Mouse (Mus musculus) ES-Bruce4 (cell line): ENCODE measurements around the gene Obp1a.

Source experiments
- CTCF ChIP-seq: IDR thresholded peaks from one replicate; pipeline ENCODE4 v1.8.1; 2011; ENCODE audit warnings: low read depth, low read length
- POLR2A ChIP-seq: IDR thresholded peaks from one replicate; pipeline ENCODE4 v1.8.1; 2011; ENCODE audit warnings: low read length; ENCODE audit not compliant: insufficient read depth

DNA sequence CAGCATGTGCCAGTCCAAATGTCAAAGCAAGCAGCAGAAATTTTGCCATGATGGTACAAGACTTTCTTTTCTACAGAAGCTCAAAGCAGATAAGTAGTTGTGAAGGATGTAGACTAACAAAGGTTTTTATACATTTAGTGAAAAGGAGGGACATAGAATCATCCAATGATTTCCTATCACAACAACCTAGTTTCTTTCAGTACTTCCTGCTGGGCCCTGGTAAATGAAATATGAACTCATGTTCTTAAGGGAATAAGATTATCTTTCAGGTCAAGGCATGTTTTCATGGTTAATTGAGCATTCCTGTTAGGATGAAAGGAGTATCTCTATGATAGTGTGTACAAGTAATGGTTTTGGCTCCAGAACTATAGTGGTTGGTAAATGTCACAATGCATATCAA is at the start of gene Obp1a:
- TF ChIP-seq CTCF (no peak), POLR2A (no peak)
